Mouse (Mus musculus): ENCODE data around the gene Mmp14.

DNA sequence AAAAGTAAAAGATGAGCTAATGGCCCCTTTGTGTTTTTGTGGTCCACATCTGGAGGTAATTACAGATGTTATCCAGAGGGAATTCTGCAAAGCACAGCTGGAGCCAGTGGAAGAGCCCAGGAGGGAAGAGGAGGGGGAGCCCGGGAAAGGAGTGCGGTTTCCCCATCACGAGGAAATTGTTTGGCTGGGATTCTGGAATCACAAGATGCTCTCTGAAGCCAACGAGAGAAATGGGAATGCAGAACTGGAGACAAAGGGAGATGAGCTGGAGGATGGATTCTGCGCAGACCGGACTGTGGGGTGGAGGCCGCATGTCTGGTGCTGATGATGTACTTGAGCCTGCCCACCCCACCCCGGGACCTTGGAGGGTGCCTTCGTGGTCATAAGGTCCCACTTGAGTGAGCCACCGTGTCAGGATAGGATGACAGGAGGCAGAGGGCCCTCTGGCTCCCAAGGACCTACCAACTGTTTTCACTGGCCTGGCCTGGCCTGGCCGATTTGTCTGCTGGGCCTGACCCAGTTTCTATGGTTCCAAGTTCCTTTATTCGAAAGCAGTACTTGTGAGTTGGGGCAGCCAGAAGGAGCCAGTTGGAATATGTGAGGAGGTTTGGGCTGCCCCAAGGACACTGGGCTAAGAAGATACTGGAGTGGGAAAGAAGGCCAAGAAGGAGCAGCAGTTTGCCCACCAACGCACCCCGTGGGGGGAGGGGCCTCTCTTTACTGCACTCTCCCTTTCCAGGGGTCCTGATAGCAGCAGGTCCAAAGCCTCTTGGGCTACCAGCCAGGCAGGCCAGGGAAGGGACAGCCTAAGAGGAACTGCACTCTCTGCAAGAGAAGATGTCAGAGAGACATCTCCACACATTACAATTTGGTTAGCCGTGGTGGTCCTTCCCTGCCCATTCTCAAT lies 12.6 kb downstream of the Mmp14 start:
- TF ChIP-seq CTCF (IDR thresholded peaks at IDR 0.05; ENCODE audit: low read depth, low read length) (peak; percentile 3; the same call in 1 of the 2 replicates), POLR2A (IDR thresholded peaks at IDR 0.05; ENCODE audit: borderline replicate concordance, low read depth, low read length) (no peak)

Measured in bone marrow macrophage, adult 2 months (primary cell).